Mouse (Mus musculus): ENCODE measurements around the gene Itgad.

- no peak for TF ChIP-seq POLR2A (IDR thresholded peaks at IDR 0.05; ENCODE audit: borderline replicate concordance, extremely low read depth, insufficient read depth, insufficient read length, poor library complexity, severe bottlenecking)
- no peak for TF ChIP-seq CTCF (IDR thresholded peaks at IDR 0.05; ENCODE audit: borderline replicate concordance, extremely low read depth, insufficient read depth, insufficient read length)
Observed at GRCm38 (mm10) chr7:128180546-128180945, 26.4 kb downstream of the Itgad start.

All from brain, embryonic 14.5 days (tissue).